Mouse (Mus musculus) heart, adult 9 months (tissue): ENCODE results near the gene Akt2.

Experiments used
- DNase-seq, 2 experiments: peaks; one replicate each; pipeline ENCODE4 v3.0.0; 2022; ENCODE audit warnings: low spot score in 2 of 2

The Akt2 gene

DNA sequence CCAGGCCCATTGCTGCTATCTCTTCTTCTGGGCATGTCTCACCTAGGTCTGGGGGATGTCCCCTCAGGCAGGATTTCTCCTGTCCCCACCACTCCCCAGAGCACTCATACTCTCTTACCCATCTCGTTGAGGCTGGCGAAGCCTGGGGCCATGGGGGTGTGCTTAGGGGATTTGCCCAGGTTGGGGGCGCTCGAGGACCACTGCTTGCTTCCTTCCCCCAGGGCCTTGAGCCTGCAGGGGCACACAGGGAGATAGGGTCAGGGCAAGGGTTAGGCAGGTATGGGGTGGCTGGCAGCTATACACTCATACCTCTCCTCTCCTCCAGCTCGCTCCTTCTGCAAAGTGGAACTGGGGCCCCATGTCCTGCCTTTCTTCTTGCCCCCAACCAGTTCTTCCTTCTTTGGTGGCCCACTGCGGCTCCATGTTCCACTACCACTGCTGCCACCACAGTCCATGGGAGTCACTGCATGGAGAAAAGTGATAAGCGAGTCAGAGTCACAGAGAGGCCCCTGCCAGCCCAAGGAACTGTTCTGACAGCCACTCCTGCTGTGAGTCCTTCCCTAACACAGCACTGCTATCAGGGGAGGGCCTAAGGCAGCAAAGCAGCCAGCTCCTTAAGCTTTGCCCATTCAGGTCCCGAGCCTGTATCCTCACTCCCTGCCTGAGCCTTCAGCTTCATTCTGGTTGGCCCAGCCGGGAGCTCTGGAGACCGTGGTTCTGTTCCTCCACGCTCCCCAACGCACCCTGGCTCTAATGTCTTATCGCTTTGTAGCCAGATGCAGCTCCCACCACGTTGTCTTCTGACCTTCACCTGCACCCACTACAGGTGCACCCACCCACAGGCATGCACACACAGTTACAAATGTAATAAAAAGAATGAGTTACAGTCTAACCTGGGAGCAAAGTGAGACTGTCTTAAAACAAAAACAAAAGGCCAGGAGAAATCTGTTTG, 67.6 kb downstream of the Akt2 start:
- DNase-seq: no peak

DNA sequence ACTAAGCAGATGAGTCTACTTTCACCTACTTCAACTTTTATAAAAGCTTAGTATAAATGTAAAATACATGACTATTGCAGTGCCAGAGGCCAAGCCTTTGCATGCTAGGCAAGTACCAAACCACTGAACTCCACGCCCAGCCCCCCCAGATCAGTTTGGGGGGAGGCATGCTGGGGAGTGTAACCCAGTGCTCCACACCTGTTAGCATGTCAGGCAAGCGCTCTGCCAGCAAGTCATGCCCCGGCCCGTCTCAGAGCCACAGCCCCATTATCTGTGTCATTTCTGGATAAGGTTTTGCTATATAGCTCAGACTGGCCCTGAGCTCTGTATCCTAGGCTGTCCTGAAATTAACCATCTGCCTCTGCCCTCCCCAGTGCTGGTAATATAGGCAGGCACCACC, 70.7 kb downstream of the Akt2 start:
- no peak for DNase-seq

DNA sequence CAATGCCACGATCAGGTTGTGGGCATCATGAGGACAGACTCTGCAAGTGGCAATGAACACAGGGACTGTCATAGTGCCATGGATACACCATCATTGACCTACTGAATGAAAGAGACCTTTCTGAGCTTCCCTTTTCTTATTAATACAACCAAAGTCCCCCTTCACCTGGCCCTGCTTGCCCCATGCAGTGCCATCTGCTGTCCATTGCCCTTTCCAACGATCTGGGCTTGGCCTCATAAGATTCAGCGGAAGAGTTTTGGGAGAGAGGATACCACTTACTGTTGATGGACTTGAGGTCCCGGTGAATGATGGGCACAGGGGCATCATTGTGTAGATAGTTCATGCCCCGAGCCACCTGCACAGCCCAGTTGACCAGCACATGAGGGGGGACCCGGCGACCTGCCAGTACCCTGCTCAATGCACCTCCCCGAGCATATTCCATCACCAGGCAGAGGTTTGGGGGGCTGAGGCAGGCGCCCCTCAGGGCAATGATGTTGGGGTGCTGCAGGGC, 81.8 kb downstream of the Akt2 start:
- DNase-seq: no peak

DNA sequence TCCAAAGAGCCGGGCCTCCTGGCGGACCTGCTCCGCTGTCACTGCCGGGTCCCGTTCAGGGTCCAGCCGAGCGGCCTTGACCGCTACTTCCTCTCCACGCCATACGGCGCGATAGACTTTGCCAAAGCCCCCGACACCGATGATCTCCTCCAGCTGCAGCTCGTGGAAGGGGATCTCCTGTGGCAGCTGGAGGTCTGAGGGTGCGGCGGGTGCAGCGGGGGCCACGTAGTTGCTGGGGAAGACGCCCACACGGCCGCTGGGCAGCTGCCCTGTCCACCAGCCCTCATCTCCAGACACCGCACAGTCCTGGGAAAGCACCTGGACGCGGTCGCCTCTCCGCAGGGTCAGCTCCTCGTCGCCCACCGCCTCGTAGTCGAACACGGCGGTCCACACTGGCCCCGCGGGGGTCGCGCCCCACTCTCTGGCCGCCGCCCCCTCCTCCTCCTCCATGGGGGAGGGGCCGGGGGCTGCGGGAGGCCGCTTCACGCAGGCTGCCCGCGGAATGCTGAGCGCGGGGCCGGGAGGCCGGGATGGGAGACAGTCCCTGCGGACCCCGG, 82.3 kb downstream of the Akt2 start:
- peak in 1 of 2 experiments; percentile 16 for DNase-seq

DNA sequence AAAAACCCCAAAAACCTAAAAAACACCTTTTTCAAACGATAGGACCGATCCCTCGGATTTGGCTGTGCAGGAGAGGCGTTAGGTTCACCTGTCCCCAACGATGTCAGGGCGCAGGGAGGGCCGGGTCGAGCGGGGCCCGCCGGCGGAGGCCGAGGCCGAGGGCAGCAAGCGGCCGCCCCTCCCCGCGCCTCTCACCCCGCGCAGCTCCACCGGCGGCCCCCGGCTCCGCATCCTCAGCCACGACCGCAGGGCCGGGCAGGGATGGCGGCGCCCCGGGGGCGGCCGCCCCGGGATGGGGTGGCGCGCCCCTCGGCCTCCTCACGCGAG, 82.8 kb downstream of the Akt2 start:
- DNase-seq: no peak

DNA sequence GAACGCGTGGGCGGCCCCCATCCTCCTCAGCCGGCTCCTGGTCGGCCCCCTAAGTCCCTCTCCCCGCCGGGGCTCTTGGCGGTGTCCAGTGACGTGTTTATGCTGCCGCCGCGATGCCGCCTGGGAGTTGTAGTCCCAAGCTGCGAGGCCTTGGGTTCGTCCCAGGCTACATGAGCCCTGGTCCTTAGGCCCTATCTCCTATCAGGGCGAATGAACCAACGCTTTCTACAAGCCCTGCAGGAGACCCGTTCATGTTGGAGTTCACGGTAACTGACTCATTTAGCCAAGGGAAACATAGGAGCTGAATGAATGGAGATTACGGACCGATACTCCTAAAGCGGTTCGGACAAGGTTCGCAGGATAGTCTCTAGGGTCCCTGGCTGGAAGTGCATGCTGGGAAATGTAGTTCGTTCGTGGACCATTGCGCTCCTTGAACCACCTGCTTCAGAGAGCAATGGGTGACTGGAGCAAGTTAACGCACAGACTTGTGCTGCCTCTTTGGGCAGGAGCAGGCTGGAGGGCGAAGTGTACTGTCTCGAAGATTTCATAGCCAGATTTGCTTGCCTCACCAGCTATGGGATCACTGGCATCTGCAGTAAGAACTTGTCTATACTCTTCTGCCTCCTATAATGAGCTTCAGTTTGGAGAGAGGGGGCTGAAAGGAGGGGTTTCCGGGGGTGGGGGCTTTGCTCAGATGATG, 83.3 kb downstream of the Akt2 start, which contains the start of gene Map3k10:
Gene Map3k10, minus strand, starts transcription at position 77 of the 700 bp plus-strand sequence.
- DNase-seq: peak; percentile 90 to 94

DNA sequence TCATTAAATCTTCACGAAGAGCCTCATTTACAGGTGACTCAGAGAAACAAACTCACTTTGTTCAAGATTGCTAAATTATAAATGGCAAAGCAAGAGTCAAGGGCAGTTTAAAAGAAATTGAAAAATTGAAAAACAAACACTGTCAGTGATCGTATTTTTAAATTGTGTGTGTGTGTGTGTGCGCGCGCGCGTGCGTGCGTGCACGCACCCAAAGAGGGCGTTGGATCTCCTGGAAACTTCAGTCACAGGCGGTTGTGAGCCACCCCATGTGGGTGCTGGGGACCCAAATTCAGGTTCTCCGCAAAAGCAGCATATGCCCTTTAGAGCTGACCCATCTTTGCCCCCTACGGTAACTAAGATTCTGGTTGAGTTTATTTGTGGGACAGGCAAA, 83.9 kb downstream of the Akt2 start:
- DNase-seq: no peak

DNA sequence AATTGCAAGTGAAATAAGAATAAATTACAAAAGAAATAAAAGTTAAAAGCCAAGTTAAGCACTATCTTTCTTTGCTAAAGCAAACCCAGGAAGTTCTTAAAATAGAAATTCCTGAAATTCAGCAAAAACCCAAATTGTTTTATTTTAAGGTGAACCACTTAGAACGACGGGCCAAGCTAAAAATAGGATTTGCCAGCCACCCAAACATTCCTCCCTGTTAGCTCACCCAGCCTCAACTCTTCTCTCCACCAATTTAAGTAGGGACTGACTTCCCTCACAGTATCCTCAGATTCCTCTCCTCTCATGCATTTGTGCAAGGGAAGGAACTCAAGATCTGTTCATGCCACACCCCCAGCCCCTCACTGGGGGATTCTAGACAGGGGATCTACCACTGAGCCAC, 91.9 kb downstream of the Akt2 start:
- no peak for DNase-seq

DNA sequence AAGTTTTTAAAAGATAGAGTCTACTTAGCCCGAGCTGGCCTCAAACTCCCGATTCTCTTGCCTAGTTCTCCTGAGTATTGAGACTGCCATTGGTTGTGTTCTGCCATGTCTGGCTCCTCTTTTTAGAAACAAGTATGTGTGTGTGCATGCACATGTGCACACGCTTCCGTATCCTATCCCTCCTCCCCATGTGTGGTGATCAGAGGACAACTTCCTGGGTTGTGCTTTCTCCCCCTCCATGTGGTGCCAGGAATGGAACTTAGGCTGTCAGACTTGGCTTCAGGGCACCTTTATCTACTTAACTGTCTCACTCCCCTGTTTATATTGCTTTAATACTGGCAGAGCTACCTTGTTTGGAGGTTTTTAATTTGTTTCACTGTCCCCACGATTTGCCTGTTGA, 93.9 kb downstream of the Akt2 start:
- no peak for DNase-seq

DNA sequence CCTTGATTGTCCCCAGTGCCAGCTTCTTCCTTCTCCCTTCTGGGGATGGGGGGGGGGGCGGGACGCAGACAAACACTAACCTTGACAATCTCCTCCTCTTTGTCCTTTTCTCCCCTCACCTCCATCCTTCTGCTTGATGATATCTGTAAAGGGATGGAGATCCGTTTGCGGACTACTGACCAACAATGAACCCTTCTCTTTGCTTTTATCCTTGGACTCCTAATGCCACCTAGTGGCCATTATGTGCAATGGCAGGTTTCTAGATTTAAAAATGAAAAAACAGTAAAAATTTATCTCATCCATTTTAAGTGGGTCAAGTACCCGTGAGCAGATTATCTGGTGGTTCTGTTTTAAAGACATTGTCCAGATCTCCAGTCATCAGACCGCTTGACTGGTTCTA, 94.3 kb downstream of the Akt2 start:
- DNase-seq: peak in 1 of 2 experiments; percentile 20

DNA sequence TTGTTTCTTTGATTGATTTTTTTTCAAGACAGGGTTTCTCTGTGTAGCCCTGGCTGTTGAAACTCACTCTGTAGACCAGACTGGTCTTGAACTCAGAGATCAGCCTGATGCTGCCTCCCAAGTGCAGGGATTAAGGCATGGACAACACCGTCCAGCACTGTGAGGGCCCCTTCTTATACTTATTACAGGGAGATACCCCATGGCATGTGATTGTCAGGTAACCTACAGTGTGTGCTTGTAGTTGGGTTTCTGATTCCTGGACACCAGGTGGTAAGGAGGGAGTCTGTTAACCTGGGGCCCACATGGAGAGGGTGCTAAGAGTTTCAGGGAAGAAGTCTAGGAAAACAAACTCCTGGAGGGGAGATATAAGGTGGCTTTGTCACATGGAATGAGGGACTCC, 95.7 kb downstream of the Akt2 start:
- no peak for DNase-seq

DNA sequence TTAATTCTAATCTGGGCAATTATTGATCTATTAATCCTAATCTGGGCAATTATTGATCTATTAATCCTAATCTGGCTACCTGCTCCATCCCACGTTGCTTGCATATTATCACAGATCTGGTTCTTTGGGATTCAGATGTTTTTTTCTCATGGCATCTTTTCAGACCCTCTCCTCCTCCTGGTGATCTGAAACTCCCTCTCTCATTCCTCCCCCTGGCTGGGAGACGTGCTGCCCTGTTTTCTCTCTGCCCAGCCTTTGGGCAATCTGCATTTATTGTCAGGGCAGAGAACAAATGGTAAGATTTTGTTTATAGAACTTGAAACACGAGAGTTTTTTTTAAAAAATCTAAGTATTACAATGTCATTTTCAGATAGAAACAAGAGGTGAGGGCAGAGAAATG, 96.5 kb downstream of the Akt2 start:
- no peak for DNase-seq

DNA sequence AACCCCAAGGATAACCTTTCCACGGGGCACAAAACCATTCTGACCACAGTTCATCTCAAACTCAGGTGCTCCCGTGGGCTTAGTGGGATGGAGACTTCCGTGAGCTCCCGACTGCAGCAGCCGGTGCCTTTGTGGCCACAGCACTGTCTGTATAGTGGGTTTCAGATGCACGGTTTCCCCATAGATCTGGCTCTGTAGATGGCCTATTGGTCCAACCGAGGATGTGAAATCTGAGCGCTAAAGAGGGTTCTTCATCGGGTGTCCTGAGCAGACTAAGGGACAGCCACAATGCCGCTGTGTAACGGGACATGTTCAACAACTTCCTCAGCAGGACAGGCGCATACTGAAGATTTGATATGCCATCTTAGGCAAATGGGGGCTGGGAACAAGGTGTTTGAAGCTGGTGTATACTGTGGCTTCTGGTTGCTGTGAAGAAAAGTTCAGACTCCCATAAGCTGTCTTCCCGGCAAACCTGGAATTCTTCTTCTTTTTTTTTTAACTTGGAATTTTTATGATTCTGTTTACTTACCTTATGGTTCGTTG, 97.0 kb downstream of the Akt2 start:
- no peak for DNase-seq

DNA sequence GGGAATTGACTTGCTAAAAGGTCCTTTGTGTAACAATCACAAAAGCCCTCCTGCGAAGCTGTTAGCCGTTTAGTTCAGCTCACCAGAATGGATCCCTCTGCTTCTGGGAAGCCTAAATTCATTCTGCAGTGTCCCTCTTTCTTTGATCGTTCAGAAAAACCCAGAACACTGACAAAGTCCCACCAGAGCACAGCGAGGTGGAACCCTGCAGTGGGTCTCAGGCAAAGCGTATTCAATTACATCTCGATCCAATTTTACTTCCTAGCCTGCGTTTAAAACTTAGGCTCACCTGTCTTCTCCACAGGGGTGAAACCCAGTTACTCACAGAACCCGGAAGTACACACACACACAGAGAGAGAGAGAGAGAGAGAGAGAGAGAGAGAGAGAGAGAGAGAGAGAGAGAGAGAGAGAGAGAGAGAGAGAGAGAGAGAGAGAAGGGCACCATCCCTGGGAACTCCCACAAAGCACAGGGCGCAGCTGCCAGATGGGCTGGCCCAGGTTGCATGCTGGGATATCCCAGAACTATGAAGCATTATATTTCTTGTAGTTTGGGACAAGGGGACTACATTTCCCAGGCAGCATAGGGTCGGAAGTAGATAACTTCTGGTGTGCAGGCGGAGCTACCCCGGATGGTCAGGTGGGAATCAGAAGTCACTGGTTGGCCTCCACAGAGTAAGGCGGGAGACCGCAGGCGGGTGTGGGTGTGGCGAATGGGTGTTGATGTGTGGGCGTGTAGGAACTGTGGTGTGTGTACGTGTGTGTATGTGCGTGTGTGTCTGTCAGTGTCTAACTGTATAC, 97.7 kb downstream of the Akt2 start, which contains the start of gene Zfp607b:
Gene Zfp607b, plus strand, starts transcription at position 526 of the 798 bp plus-strand sequence.
- peak; percentile 96 to 98 for DNase-seq
